Mouse (Mus musculus) right cerebral cortex, postnatal 4 days (tissue): ENCODE measurements around the gene Dennd6a.
A peak's percentile ranks its signal among the peaks of the same experiment; 100 is the strongest.
"Not testable (repeated sequence)": the region's sequence is repeated elsewhere in the genome, so short reads cannot be mapped to it uniquely, and the experiment has no call there.

Source experiments
- DNase-seq: peaks from one replicate; pipeline ENCODE4 v3.0.0-alpha.2; 2022

The Dennd6a gene

DNA sequence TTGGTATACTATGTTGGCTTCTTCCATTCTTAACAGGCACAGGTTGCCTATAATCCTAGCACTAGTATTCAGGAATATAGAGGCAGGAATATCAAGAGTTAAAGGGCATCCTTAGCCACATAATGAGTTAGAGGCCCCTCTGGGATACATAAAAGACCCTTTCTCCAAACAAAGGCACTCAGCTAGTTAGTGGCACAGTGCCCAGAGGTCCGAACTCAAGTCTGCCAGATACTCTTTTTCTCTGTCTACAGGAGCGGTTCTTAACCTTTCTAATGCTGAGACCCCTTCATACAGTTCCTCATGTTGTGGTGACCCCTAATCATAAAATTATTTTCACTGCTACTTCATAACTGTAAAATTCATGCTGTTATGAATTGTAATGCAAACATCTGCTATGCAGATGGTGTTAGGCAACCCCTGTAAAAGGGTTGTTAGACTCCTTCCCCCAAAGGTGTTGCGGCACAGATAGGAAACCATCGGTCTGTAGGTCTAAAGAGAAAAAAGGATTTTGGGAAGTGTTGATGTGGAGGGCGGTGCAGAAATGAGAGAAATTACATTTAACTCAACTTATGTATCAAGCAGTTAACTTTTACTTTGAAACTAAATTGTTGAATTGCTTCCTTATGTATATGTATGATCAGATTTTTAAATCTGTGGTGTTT lies 72.5 kb downstream of the Dennd6a start:
- DNase-seq: peak; percentile 43

- no peak for DNase-seq
These were observed 74.2 kb downstream of the Dennd6a start for GRCm38 (mm10) chr14:26647811-26648210.

GRCm38 (mm10) chr14:26651901-26652300 lies 78.2 kb downstream of the Dennd6a start:
- no peak for DNase-seq

DNA sequence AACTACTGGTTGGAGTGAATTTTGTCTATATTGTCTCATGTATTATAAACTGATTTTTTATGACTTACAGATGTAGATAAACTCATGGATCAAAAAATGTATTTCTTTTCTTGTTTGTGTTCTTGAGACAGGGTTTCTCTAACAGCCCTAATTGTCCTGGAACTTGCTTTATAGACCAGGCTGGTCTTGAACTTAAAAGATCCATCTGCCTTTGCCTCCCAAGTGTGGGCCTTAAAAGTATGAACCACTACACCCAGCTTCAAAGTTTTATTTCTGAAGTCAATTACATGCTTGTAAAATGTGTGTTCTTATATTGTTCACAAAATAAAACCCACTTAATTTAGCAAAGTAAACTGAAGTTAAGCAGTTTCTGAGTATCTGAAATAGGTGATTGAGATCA lies 84.5 kb downstream of the Dennd6a start:
- no peak for DNase-seq

GRCm38 (mm10) chr14:26660233-26660632 lies 86.6 kb downstream of the Dennd6a start:
- no peak for DNase-seq

DNA sequence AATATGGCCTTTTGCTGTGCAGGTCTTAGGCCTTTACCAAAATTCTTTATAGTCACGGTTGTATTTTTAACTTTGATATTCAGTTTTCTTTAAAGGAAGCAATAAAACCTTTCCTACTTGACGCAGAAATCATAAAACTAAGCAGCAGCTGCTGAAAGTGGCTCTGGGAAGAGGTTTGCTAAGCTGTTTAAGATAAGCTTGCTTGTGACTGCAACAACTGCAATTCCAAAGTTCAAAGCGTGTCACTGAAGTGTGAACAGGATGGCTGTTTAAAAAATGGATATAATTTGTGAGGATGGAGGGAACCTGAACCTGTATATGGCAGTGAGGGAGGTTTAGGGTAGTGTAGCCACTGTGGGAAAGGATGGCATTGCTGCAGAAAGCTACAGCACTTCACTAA lies 88.4 kb downstream of the Dennd6a start:
- DNase-seq: no peak

DNA sequence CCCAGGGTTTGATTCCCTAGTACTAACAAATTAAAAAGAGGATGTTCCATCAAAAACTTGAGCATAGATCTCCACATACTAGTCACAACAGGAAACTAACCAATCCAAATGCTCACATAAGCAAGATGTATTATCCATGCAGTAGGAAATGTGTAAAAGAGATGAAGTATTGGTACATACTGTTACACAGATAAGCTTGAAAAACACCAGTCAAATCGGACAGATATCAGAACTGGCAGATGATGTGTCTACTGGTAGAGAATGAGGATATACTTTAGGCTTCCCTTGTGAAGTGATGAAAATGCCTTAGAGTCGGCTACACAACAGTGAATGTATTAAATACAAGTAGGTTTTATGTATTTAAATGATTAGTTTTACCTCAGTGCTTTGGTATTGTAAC lies 88.8 kb downstream of the Dennd6a start:
- DNase-seq: no peak

DNA sequence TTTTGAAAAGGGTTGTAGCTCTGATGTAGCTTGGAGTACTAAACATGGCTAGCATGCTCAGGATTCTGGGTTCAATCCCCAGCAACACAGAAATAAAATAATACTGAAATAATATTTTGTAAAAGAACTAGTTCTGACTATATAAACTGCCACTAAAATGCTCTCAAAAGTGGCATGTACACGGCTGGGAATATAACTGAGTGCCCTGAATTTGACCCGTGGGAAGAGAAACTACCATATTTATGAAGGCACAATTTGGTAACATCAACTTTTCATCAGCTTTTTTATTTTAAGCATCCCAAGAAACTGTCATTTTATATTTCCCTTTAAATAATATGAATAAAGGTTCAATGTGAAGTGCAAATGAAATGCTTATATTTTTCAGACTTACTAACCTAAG lies 90.2 kb downstream of the Dennd6a start:
- no peak for DNase-seq

DNA sequence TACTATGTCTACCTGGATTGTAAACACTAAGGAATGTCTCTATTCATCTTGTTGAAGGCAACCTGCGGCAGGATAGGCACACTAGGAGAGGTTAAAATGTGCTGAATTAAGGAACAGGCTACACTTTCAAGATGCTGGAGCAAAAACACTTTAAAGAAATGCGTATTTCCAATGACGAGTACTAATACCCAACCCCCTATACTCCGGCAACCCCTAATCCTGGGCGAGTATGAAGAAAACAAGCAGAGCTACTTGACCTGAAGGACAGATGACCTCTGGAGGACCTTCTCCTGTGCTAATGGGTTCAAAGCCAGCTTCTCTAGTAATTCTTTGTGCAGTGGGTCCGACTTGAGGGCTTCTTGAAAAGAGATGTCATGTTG lies 94.3 kb downstream of the Dennd6a start:
- no peak for DNase-seq

DNA sequence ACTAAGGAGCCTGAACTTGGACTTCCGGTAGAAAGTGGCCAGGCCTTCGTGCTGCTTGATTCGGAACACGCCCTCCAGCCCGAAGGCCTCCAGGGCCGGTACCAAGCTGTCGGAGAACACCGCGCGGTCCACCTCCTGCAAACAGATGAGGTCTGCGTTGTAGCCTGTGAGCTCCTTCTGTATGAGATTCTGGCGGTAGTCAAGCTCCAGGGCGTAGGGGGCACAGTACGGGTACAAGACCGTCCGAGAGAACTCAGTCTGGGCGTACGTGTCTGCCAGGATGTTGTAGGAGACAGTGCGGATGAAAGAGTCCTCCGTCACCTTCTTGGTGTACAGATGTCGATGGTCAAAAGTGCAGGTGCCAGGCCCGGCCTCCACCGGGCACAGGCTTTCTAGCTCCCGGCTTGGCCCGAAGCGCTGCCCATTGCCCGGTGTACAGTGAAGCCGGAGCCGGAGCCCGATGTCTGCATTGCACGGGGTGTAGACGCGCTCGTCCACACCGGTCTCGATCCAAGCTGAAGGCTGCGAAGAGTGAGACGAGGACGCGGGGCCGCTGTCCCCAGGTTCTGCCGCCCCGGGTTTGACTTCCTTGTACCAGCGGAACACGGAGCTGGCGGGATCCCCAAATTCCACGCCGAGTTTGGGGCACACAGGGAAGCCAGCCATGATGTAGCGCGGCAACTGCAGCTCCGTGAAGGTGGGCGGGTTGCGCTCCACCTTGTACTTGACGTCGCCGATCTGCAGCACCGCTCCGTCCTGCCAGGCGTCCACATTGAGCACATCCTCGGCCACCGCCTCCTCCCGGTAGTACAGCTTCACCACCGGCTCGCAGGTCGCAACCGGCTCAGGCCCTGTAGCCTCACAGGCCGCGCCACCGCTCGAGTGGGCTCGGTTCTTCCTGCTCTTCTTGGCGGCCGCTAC lies 95.0 kb downstream of the Dennd6a start:
- peak; percentile 39 for DNase-seq

DNA sequence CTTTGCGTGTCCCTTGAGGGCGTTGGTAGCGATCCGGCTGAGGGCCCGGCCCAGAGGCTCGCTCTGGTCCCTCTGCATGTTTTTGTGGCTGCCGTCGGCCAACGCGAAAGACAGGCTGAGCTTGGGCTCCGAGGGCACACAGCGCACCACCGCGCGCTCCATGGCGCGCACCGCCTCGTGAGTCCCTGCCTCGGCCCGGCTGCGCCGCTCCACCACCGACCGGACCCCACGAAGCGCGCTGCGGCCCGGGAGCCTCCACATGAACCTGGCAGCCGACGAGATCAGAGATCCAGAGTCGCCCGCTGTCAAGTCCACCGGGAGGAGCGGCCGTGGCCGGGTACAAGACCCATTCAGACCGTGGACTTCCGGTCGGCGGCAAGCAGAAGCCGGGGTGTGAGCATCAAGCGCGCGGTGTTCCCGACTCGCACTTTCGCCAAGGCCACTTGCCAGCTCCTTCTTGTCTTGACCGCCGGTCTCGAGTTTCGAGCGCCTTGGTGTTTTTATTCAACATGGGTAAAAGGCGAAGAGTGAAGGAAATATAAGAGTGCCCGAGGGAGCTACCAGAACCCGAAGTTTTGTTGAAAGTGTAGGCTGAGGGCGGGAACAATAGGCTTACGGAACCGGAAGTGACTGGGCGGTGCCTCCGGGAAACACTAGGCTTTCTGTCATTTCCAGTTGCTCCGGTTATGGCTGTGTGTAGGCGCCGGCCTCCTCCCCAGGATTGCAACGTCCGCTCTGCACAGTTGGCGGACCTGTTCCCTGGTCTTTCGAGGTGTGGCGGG lies 95.8 kb downstream of the Dennd6a start, which contains the start of gene Pde12:
TSS of gene Pde12 (minus strand) at position 592 of the 782 bp plus-strand sequence.
- peak; percentile 77 for DNase-seq

GRCm38 (mm10) chr14:26670964-26671363 lies 97.3 kb downstream of the Dennd6a start:
- DNase-seq: no peak

DNA sequence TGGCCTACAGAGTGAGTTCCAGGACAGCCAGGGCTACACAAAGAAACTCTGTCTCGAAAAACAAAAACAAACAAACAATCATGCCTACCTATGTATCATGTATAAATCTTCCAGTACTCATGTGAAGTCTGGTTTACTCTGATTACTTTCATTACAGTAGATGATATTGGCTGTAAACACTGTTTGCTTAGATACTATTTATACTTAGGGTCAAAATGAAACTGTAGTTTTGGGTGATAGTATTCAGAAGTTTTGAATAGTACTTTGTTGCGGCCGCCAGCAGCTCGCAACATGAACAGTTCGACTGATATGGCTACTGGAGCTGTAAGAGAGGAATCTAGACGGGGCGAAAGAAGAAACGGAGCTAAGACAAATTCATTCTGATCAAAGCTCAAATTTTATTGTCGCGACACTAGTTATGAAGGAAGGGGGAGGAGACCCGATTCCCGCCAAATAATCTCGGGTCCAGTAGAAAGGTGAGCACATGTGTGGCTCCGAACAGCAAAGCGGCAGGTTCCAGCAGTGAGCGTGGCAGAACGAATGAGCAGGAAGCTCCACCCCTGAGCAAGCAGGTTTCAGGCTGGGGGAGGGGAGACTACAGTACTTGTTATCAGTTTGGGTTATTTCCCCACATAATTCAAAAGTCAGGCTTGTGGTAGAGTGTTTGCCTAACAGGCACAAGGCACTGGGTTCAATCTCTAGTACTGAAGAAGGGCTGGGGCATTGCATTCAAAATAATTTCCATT lies 98.4 kb downstream of the Dennd6a start:
- not testable (repeated sequence) for DNase-seq

DNA sequence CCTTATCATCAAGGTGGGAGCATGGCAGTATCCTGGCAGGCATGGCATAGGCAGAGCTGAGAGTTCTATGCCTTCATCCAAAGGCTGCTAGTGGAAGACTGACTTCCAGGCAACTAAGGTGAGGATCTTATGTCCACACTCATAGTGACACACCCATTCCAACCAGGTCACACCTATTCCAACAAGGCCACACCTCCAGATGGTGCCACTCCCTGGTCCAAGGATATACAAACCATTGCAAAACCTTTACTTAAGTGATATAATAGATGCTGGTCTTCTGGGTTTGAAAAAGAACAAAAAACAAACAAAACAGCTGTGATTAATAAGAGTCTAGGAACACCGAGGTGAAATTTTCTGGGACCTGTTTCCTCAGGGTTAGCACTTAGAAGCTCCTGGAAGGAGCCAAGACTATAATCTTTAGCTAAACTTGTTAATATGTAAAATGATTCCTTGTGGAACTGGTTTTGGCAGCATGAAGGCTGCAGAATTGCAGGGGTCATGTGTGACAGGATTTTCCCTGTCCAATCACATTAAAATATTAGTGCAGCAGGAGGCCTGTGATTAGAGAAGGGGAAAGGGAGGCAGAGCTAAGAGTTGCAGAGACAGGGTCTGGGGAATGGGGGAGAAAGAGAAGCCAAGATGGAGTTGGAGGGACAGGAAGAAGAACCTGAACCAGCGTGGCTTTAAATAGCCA lies 101.0 kb downstream of the Dennd6a start:
- DNase-seq: not testable (repeated sequence)

DNA sequence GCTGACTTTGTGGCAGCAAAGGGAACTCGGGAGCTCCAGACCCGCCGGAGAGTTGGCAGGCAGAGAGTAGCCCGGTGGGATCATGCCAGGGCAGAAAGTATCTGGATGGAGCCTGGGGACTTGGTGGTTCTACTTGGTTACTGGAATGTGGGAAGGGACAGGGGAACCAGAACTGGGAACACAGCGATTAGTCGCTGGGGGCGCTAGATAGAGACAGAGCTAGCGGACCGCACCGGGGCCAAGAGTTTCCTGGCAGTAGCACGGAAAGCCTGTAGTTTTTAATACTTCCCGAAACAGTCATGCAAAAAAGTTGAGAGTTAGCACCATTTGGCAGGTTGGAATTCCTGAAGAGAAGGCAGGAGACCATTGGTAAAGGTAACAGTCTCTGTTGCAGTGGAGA lies 101.7 kb downstream of the Dennd6a start:
- no peak for DNase-seq

- DNase-seq: no peak
These were observed 102.1 kb downstream of the Dennd6a start for GRCm38 (mm10) chr14:26675791-26676190.
